Mouse (Mus musculus) liver, embryonic 16.5 days (tissue): Measurements from ENCODE around the gene Selenoi. TPM values are rescaled to one million over a fixed set of nuclear protein-coding genes. Genes with fewer than 3 reads are reported as not detected.

Experiments
- ATAC-seq: fragments of 200-750 bp; cut with Nextera tagmentation; 2 replicates; pipeline ENCODE4 v1.8.0; 2017; ENCODE audit warnings: low read depth, mild to moderate bottlenecking, moderate number of reproducible peaks, moderate library complexity
- H3K27ac ChIP-seq: fragments of 300-500 bp; sonication (generic); 2 replicates; pipeline ENCODE4 v1.5.1; 2014; ENCODE audit warnings: mild to moderate bottlenecking, low read length
- H3K27me3 ChIP-seq: fragments of 300-500 bp; sonication (generic); 2 replicates; pipeline ENCODE4 v1.6.1; 2014; ENCODE audit warnings: low read depth, low read length, mixed read lengths; ENCODE audit not compliant: control insufficient read depth, insufficient read depth
- H3K36me3 ChIP-seq: fragments of 300-500 bp; sonication (generic); 2 replicates; pipeline ENCODE4 v1.6.1; 2014; ENCODE audit warnings: mild to moderate bottlenecking; ENCODE audit not compliant: control insufficient read depth, insufficient read depth
- H3K4me1 ChIP-seq: fragments of 300-500 bp; sonication (generic); 2 replicates; pipeline ENCODE4 v1.6.1; 2014; ENCODE audit warnings: low read depth, low read length, mixed read lengths; ENCODE audit not compliant: control insufficient read depth
- H3K4me2 ChIP-seq: fragments of 300-500 bp; sonication (generic); 2 replicates; pipeline ENCODE4 v1.6.1; 2014; ENCODE audit warnings: low read depth, low read length, mixed read lengths
- H3K4me3 ChIP-seq: fragments of 300-500 bp; sonication (generic); 2 replicates; pipeline ENCODE4 v1.5.1; 2014; ENCODE audit warnings: low read depth, mild to moderate bottlenecking, low read length
- H3K9ac ChIP-seq: fragments of 300-500 bp; sonication (generic); 2 replicates; pipeline ENCODE4 v1.6.1; 2014; ENCODE audit warnings: low read depth, low read length
- H3K9me3 ChIP-seq: fragments of 300-500 bp; sonication (generic); replicated peaks from 2 replicates; pipeline ENCODE4 v1.6.1; 2016; ENCODE audit warnings: low read length; ENCODE audit not compliant: control insufficient read depth
- WGBS: fragments of 180-500 bp; shearing (Covaris S2); extraction: QIAGEN DNeasy Blood & Tissue Kit; methylation state at CpG from one replicate; pipeline ENCODE4 v1.1.7; 2014; ENCODE audit not compliant: insufficient replicate concordance; 5-methylcytosine and 5-hydroxymethylcytosine counted together
- polyA plus RNA-seq: library from polyadenylated mRNA; unstranded; fragments of >200 nt; fragmentation: Nextera tagmentation; extraction: Ambion mirVana; gene quantifications from 2 replicates; pipeline ENCODE4 v1.2.1, GENCODE M21; 2015

Gene Selenoi
- polyA plus RNA-seq, 1 experiment from 2014 or later, result 12.5 TPM

DNA sequence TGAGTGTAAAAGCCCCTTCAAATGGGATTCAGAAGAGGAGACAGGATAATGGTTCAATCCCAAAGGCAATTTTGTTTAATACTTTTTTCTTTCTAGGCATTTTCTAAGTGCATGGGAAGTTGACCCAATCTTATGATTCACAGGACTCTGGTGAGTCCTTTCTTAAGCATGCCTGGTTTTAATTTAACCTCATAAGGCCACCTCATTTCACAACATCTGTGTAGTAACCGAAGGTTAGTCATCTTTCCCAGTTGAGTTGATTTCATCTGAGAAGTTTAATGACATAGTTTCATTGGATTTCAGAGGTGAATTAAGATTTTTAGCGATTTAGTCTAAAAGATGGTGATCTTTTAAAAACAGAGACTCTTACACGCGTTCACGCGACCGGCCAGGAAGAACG lies 9.7 kb upstream of the Selenoi start:
- Histone ChIP-seq H3K27ac (no peak overlapping the region), H3K4me2 (no peak overlapping the region), H3K27me3 (no peaks in the 10 kb centered on the region), H3K4me3 (no peak overlapping the region), H3K36me3 (peaks cover 3% of the 10 kb centered on the region), H3K9me3 (no peaks in the 10 kb centered on the region), H3K9ac (no peak overlapping the region), H3K4me1 (no peaks in the 10 kb centered on the region)
- WGBS, result 90% methylated on average over 8 of the region's 8 CpGs
- no peak for ATAC-seq

DNA sequence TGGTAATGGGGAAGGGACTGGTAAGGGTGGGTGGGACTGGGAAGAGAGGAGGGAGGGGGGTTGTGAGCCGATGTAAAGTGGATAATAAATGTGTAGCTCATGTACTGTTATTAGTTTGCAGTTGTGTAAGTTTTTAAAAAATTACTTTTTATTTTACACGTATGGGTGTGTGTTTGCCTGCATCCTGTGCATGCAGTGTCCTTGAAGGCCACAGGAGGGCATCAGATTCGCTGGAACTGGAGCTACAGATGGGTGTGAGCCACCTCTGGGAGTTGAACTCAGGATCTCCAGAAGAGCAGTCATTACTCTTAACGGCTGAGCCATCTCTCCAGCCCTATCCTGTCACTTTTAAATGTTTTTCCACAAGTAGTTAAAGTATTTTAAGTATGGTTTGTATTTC lies 1.5 kb upstream of the Selenoi start:
- H3K4me3 ChIP-seq, result no peak overlapping the region
- no peak overlapping the region for H3K27ac ChIP-seq
- peaks cover 30% of the 10 kb centered on the region for H3K4me1 ChIP-seq
- H3K36me3 ChIP-seq, result no peaks in the 10 kb centered on the region
- no peak overlapping the region for H3K9ac ChIP-seq
- no peaks in the 10 kb centered on the region for H3K9me3 ChIP-seq
- no peak overlapping the region for H3K4me2 ChIP-seq
- H3K27me3 ChIP-seq, result no peaks in the 10 kb centered on the region
- ATAC-seq, result no peak
- WGBS, result 63% methylated on average over 4 of the region's 4 CpGs

DNA sequence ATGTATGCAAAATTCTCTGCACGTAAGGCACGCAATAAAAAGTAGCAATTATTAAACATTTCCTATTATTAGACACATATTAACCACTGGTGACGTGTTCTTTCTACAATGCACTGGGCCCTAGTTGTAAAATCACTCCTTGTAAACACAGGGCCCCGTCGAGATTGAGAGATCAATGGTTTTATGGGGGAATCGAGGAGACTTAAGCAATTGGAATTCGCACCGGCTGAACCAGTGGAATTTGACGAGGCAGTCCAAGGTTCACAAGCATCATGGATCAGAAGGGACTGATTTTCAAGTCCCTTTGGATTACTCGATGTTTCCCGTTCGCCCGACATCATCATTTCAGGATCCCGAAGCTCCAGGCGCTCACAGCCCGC lies 500 bp upstream of the Selenoi start:
- peak overlapping the region; percentile 74 for H3K9ac ChIP-seq
- H3K27me3 ChIP-seq, result no peaks in the 10 kb centered on the region
- peak overlapping the region; percentile 74 for H3K27ac ChIP-seq
- peak overlapping the region; percentile 91 for H3K4me3 ChIP-seq
- H3K4me1 ChIP-seq, result peaks cover 37% of the 10 kb centered on the region
- no peak for ATAC-seq
- peak overlapping the region; percentile 74 for H3K4me2 ChIP-seq
- no peaks in the 10 kb centered on the region for H3K36me3 ChIP-seq
- 33% methylated on average over 16 of the region's 16 CpGs for WGBS
- H3K9me3 ChIP-seq, result no peaks in the 10 kb centered on the region

DNA sequence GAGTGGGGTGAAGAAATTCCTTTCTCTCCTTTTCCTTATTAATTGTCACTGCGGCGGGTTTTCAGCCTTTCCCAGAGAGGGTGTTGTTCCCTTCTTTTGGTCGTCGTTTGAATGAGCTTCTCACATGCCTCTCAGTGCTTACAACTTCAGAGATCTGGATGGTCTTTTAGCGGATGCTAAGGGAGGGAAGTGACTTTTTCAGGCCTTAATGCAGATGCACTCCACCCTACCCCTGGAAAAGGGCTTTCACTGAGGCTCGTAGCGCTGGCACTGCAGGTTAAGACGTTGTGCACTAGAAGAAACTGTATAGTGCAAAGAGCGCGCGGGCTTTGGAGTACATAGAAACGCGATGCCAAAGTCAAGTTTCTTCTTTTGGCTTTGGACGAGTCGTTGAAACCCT lies 661 bp downstream of the Selenoi start:
- WGBS, result under 1% methylated on average over 15 of the region's 15 CpGs
- Histone ChIP-seq H3K27me3 (no peaks in the 10 kb centered on the region), H3K4me1 (peaks cover 37% of the 10 kb centered on the region), H3K4me2 (peak overlapping the region; percentile 69), H3K9ac (peak overlapping the region; percentile 84), H3K4me3 (peak overlapping the region; percentile 91), H3K9me3 (no peaks in the 10 kb centered on the region), H3K27ac (peak overlapping the region; percentile 91), H3K36me3 (no peaks in the 10 kb centered on the region)
- no peak for ATAC-seq

DNA sequence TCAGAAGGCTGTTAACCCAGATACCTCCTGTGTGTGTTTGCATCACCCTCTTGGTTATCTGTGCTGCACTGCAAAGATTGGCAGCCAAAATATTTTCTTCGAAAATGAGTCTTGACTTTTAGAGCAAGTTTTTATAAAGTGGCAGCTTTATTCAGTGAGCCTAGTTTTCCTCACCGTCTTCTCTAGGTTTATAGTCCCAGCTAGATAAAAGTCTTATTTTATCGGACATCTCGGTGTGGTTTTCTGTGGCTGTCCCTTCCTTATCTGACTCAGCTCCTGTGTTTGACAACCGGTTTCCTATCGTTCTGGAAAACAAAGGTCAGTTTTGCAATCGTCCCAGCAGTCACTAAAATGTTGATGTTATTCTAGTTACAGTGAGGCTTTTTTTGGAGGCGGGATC lies 1.6 kb downstream of the Selenoi start:
- 4% methylated on average over 8 of the region's 8 CpGs for WGBS
- H3K4me1 ChIP-seq, result peaks cover 37% of the 10 kb centered on the region
- H3K4me3 ChIP-seq, result peak overlapping the region; percentile 91
- H3K36me3 ChIP-seq, result no peaks in the 10 kb centered on the region
- ATAC-seq, result no peak
- H3K9me3 ChIP-seq, result no peaks in the 10 kb centered on the region
- no peaks in the 10 kb centered on the region for H3K27me3 ChIP-seq
- H3K9ac ChIP-seq, result peak overlapping the region; percentile 0; the same call in 1 of the 2 replicates
- H3K4me2 ChIP-seq, result peak overlapping the region; percentile 69
- peak overlapping the region; percentile 91 for H3K27ac ChIP-seq

DNA sequence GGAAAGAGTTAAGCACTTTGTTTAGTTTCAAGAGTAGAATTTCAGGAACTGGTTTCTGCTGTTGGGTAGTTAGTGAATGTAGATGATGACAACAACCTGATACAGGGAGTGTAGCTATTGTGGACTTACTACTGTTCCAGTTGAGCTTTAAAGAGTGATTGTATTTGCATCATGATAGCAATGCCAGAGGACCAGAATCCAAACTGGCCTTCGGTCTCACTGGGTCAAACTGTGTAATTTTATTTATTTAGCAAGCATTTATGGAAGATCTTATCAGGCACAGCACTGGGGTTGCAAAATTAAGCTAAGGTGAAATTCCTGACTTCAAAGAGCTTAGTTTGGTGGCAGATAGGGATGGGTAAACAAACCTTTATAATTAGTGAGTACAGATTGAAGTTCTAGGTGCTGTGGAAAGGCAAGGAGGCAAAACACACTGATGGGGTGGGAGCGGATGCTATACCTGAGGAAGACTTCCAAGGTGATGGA lies 3.3 kb downstream of the Selenoi start:
- Histone ChIP-seq H3K9me3 (no peaks in the 10 kb centered on the region), H3K27ac (peak overlapping the region; percentile 43; the same call in 1 of the 2 replicates), H3K36me3 (no peaks in the 10 kb centered on the region), H3K27me3 (no peaks in the 10 kb centered on the region), H3K4me1 (peaks cover 42% of the 10 kb centered on the region), H3K4me2 (no peak overlapping the region), H3K9ac (no peak overlapping the region), H3K4me3 (no peak overlapping the region)
- 67% methylated on average over 2 of the region's 2 CpGs for WGBS
- ATAC-seq, result no peak

DNA sequence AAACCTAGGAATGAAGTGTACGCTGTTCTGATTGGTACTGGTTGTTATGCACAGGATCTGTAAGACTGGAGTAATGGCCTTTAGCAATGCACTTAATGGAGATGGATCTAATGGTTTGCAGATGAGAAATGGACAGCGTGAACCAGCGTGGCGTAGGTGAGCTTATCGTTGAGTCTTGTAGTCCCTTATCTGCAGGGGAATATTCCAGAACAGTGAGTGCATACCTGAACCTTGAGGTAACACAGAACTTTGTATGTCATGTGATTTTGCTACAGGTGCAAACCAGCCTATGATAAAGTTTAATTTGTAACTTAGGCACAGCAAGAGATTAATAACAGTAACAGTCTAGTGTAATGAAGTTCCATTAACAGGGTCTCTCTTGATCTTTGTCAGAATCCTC lies 6.2 kb downstream of the Selenoi start:
- 90% methylated on average over 5 of the region's 5 CpGs for WGBS
- no peak overlapping the region for H3K27ac ChIP-seq
- H3K4me2 ChIP-seq, result no peak overlapping the region
- H3K27me3 ChIP-seq, result no peaks in the 10 kb centered on the region
- no peaks in the 10 kb centered on the region for H3K36me3 ChIP-seq
- no peaks in the 10 kb centered on the region for H3K9me3 ChIP-seq
- H3K4me3 ChIP-seq, result no peak overlapping the region
- ATAC-seq, result no peak
- H3K4me1 ChIP-seq, result peaks cover 37% of the 10 kb centered on the region
- no peak overlapping the region for H3K9ac ChIP-seq

DNA sequence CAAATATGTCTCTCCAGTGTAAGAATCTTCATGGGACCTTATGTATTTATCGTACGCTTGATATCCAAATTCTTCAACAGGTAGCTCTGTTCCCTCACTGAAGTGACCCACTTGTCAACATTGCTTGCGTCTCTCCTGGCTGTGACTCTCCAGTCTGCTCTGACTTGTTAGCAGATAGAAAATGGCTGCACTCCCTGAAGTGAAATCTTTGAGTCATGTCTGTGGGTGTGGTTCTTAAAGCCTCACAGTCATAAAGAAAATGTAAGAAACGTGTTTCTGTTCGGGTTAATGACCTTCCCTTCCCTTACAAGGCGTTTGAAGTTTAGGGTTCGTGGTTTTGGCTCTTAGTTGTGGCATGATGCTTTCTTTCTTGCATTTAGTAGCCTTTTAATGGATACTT lies 8.2 kb downstream of the Selenoi start:
- ATAC-seq, result no peak
- Histone ChIP-seq H3K27ac (peak overlapping the region; percentile 39; the same call in 1 of the 2 replicates), H3K9ac (no peak overlapping the region), H3K4me1 (peaks cover 26% of the 10 kb centered on the region), H3K9me3 (no peaks in the 10 kb centered on the region), H3K4me3 (no peak overlapping the region), H3K27me3 (no peaks in the 10 kb centered on the region), H3K36me3 (no peaks in the 10 kb centered on the region), H3K4me2 (peak overlapping the region; percentile 33; the same call in 1 of the 2 replicates)
- 50% methylated on average over 7 of the region's 7 CpGs for WGBS

DNA sequence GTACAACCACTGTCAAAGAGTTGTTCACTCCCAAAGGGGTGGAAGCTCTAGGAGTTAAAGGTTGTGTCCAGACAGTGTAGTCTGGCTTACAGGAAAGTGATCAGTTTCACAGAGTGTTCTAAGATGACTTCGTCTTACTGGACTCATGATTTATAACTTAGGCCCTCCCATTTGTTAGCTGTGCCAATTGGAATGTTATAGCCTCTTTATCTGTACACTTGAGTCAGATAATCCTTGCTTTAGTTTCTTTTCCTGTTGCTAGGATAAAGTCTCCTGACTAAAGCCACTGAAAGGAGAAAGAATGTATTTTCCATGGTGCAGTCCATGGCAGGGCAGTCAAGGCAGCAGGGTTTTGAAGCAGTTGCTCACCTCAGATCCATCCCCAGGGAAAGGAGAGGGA lies 10.0 kb downstream of the Selenoi start:
- Histone ChIP-seq H3K4me1 (peaks cover 16% of the 10 kb centered on the region), H3K36me3 (peaks cover 1% of the 10 kb centered on the region; the same call in 1 of the 2 replicates), H3K4me2 (no peak overlapping the region), H3K27ac (no peak overlapping the region), H3K9ac (no peak overlapping the region), H3K4me3 (no peak overlapping the region), H3K27me3 (no peaks in the 10 kb centered on the region), H3K9me3 (no peaks in the 10 kb centered on the region)
- no peak for ATAC-seq
- whole genome bisulfite sequencing, result 58% methylated on average over 1 of the region's 1 CpGs
